Mouse (Mus musculus) neural tube, embryonic 12.5 days (tissue): ENCODE measurements at regions not wholly inside any gene's neighbourhood (a gene's known extent, or its start where the extent isn't known, plus 50 kb on each side); places are given as distances from the start of the nearest gene placed in this dataset.

Experiments used
- ATAC-seq: fragments of 200-750 bp; cut with Nextera tagmentation; 2 replicates; pipeline ENCODE4 v1.8.0; 2017; ENCODE audit warnings: low read depth, mild to moderate bottlenecking, moderate TSS enrichment, moderate library complexity; ENCODE audit not compliant: low FRiP score
- H3K27ac ChIP-seq: fragments of 300-500 bp; sonication (generic); 2 replicates; pipeline ENCODE4 v1.5.1; 2016
- H3K27me3 ChIP-seq: fragments of 300-500 bp; sonication (generic); replicated peaks from 2 replicates; pipeline ENCODE4 v1.6.1; 2016; ENCODE audit warnings: mild to moderate bottlenecking
- H3K36me3 ChIP-seq: fragments of 300-500 bp; sonication (generic); 2 replicates; pipeline ENCODE4 v1.6.1; 2016; ENCODE audit warnings: mild to moderate bottlenecking
- H3K4me1 ChIP-seq: fragments of 300-500 bp; sonication (generic); 2 replicates; pipeline ENCODE4 v1.6.1; 2016
- H3K4me2 ChIP-seq: fragments of 300-500 bp; sonication (generic); replicated peaks from 2 replicates; pipeline ENCODE4 v1.6.1; 2016; ENCODE audit warnings: mild to moderate bottlenecking
- H3K4me3 ChIP-seq: fragments of 300-500 bp; sonication (generic); 2 replicates; pipeline ENCODE4 v1.5.1; 2016
- H3K9ac ChIP-seq: fragments of 300-500 bp; sonication (generic); 2 replicates; pipeline ENCODE4 v1.6.1; 2016; ENCODE audit warnings: mild to moderate bottlenecking
- H3K9me3 ChIP-seq: fragments of 300-500 bp; sonication (generic); 2 replicates; pipeline ENCODE4 v1.6.1; 2016; ENCODE audit warnings: mild to moderate bottlenecking
- WGBS: fragments of 180-500 bp; shearing (Covaris S2); methylation state at CpG from one replicate; pipeline ENCODE4 v1.1.7; 2016; 5-methylcytosine and 5-hydroxymethylcytosine counted together

- no peaks in the 10 kb centered on the region for H3K27me3 ChIP-seq
- H3K4me3 ChIP-seq: no peak overlapping the region
- no peaks in the 10 kb centered on the region for H3K4me1 ChIP-seq
- no peak for ATAC-seq
- no peak overlapping the region for H3K27ac ChIP-seq
- H3K9me3 ChIP-seq: no peaks in the 10 kb centered on the region
- H3K9ac ChIP-seq: no peak overlapping the region
- no peak overlapping the region for H3K4me2 ChIP-seq
- WGBS: 83% methylated on average over 3 of the region's 3 CpGs
- H3K36me3 ChIP-seq: no peaks in the 10 kb centered on the region
Observed at GRCm38 (mm10) chr9:113413851-113414250, 294.2 kb downstream of the Pdcd6ip start.

GRCm38 (mm10) chr9:113411638-113412037 lies 296.4 kb downstream of the Pdcd6ip start:
- WGBS: 88% methylated on average over 4 of the region's 4 CpGs
- no peaks in the 10 kb centered on the region for H3K27me3 ChIP-seq
- no peak for ATAC-seq
- no peaks in the 10 kb centered on the region for H3K9me3 ChIP-seq
- no peak overlapping the region for H3K9ac ChIP-seq
- no peaks in the 10 kb centered on the region for H3K4me1 ChIP-seq
- no peak overlapping the region for H3K27ac ChIP-seq
- H3K4me2 ChIP-seq: no peak overlapping the region
- H3K4me3 ChIP-seq: no peak overlapping the region
- no peaks in the 10 kb centered on the region for H3K36me3 ChIP-seq

DNA sequence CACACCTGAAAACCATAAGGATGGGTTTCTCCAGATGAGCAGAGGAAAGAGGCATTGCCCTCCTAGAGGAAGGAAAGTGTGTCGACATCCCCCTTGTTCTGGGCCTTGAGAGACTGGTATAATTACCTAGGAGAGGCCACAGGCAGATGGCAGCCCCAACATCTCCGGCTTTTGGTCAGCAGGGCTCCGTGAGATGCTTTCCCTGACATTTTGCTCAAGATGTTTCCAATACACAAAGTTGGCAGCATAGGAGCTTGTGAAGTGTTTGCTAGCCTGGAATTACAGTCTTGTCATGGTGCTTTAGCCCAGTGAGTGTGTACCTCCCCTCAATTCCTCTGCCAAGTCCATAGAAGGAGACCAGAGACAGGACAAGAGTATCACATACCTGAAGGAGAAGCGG lies 299.5 kb downstream of the Pdcd6ip start:
- Histone ChIP-seq H3K9me3 (no peaks in the 10 kb centered on the region), H3K27me3 (no peaks in the 10 kb centered on the region), H3K4me2 (no peak overlapping the region), H3K9ac (no peak overlapping the region), H3K4me3 (no peak overlapping the region), H3K36me3 (no peaks in the 10 kb centered on the region), H3K4me1 (no peaks in the 10 kb centered on the region), H3K27ac (no peak overlapping the region)
- WGBS: 85% methylated on average over 4 of the region's 4 CpGs
- no peak for ATAC-seq

GRCm38 (mm10) chr9:113394320-113394719 lies 313.7 kb downstream of the Pdcd6ip start:
- no peak overlapping the region for H3K4me2 ChIP-seq

GRCm38 (mm10) chr9:113387356-113387755 lies 320.7 kb downstream of the Pdcd6ip start:
- Histone ChIP-seq H3K4me1 (no peaks in the 10 kb centered on the region), H3K36me3 (no peaks in the 10 kb centered on the region), H3K4me3 (no peak overlapping the region), H3K4me2 (no peak overlapping the region), H3K27me3 (no peaks in the 10 kb centered on the region), H3K9ac (no peak overlapping the region), H3K27ac (no peak overlapping the region), H3K9me3 (no peaks in the 10 kb centered on the region)
- ATAC-seq: no peak
- 82% methylated on average over 12 of the region's 12 CpGs for WGBS

More at GRCm38 (mm10) chr9:113394320-113394719, 313.7 kb downstream of the Pdcd6ip start:
- Histone ChIP-seq H3K4me1 (no peaks in the 10 kb centered on the region), H3K27ac (no peak overlapping the region), H3K27me3 (no peaks in the 10 kb centered on the region), H3K4me3 (no peak overlapping the region), H3K36me3 (no peaks in the 10 kb centered on the region), H3K9me3 (no peaks in the 10 kb centered on the region), H3K9ac (no peak overlapping the region)
- no peak for ATAC-seq
- WGBS: 86% methylated on average over 3 of the region's 3 CpGs

DNA sequence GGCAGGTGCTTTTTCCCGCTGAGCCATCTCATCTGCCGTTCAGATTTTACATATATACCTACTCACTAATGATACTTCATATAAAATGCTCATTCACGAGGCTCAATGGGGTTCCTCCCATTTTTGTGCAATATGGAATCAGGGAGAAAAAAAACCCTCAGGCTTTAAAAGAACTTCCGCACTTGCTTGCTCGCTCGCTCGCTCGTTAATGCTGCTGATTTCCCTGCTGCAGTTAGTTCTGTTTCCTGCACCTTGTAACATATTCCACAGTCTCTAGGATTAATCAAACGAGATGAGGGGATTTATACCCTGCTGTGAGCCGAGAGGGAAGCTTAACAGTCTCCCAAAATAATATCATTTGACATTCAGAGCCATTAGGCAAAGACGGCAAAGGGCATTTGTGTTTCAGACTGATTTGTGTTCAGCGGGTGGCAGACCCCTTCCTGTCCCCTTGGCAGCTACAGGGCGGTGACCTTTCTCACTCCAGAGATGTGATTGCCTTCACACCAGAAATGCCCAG lies 326.4 kb downstream of the Pdcd6ip start:
- Histone ChIP-seq H3K36me3 (no peaks in the 10 kb centered on the region), H3K9ac (no peak overlapping the region), H3K4me1 (peaks cover 11% of the 10 kb centered on the region; the same call in 1 of the 2 replicates), H3K4me2 (peak overlapping the region; percentile 34; the same call in 1 of the 2 replicates), H3K4me3 (no peak overlapping the region), H3K27ac (no peak overlapping the region), H3K9me3 (no peaks in the 10 kb centered on the region), H3K27me3 (no peaks in the 10 kb centered on the region)
- no peak for ATAC-seq
- WGBS: 36% methylated on average over 13 of the region's 13 CpGs

DNA sequence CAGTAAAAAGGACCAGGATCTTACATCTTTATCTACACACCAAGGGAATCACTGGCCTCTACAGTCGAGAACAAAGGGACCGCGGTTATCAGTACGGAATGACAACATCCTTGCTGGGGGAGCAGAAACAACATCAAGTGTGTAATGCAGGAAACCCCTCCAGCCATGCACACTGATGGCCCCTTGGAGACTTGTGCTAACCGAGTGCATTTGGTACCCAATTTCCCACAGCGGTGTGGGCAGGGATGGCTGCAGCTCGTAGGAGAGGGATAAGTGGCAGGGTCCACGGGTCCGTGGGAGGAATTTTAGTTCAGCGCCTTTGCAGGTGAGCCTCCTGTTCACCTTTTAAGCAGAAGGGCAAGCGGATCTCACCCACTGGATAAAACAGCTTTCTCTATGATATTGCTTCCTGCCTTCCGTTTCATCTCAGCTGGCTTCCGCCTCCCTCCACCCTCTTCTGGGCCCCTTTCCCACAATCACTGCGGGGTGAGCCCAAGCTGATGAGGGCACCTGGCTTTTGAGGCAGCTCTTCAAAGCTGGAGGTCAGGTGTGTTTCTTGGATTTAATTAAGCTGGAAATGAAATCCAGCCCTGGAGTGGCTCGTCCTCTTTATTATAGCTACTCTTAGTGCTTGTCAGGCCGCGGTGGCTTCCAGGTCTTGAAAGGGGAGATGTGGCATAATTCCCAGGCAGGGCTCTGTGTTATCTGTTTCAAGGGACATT lies 327.5 kb downstream of the Pdcd6ip start:
- no peaks in the 10 kb centered on the region for H3K36me3 ChIP-seq
- peaks cover 11% of the 10 kb centered on the region; the same call in 1 of the 2 replicates for H3K4me1 ChIP-seq
- H3K9ac ChIP-seq: no peak overlapping the region
- H3K4me3 ChIP-seq: no peak overlapping the region
- H3K4me2 ChIP-seq: 0 out of 2 replicates have a peak overlapping the region, but pooled peaks have one; percentile 20
- H3K27ac ChIP-seq: no peak overlapping the region
- H3K9me3 ChIP-seq: no peaks in the 10 kb centered on the region
- H3K27me3 ChIP-seq: no peaks in the 10 kb centered on the region
- 52% methylated on average over 17 of the region's 17 CpGs for WGBS
- ATAC-seq: peak; percentile 53

- Histone ChIP-seq H3K4me2 (no peak overlapping the region), H3K27me3 (no peaks in the 10 kb centered on the region), H3K27ac (no peak overlapping the region), H3K4me1 (peaks cover 11% of the 10 kb centered on the region; the same call in 1 of the 2 replicates), H3K36me3 (no peaks in the 10 kb centered on the region), H3K9me3 (no peaks in the 10 kb centered on the region), H3K4me3 (no peak overlapping the region), H3K9ac (no peak overlapping the region)
- 87% methylated on average over 2 of the region's 2 CpGs for WGBS
- no peak for ATAC-seq
Observed at GRCm38 (mm10) chr9:113378525-113378924, 329.5 kb downstream of the Pdcd6ip start.

GRCm38 (mm10) chr9:113371718-113372306 lies 336.2 kb downstream of the Pdcd6ip start:
- no peak for ATAC-seq
- H3K27me3 ChIP-seq: no peaks in the 10 kb centered on the region
- H3K4me2 ChIP-seq: no peak overlapping the region
- no peak overlapping the region for H3K27ac ChIP-seq
- no peaks in the 10 kb centered on the region for H3K9me3 ChIP-seq
- H3K9ac ChIP-seq: no peak overlapping the region
- H3K4me3 ChIP-seq: no peak overlapping the region
- no peaks in the 10 kb centered on the region for H3K36me3 ChIP-seq
- WGBS: 87% methylated on average over 7 of the region's 7 CpGs
- H3K4me1 ChIP-seq: no peaks in the 10 kb centered on the region

DNA sequence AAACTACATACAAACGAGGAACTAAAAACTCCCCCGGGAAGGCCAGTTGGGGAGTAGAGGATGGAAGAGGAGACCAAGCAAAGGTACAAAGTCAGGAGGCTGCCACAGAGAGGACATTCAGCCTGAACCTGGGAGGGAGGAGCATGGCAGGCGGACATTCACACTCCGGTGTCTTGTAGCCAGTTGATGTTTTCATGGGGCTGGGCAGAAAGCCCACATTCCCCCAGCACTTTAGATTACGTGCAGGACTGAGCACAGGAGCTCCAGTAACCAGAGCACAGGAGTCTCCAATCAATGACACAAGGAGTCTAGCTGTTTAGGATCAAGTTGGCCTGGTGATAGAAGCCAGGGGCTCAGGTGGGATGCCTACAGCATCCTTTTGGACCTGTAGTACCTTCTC lies 360.1 kb downstream of the Pdcd6ip start:
- Histone ChIP-seq H3K4me1 (no peaks in the 10 kb centered on the region), H3K36me3 (no peaks in the 10 kb centered on the region), H3K9ac (no peak overlapping the region), H3K4me3 (no peak overlapping the region), H3K4me2 (no peak overlapping the region), H3K9me3 (no peaks in the 10 kb centered on the region), H3K27ac (no peak overlapping the region), H3K27me3 (no peaks in the 10 kb centered on the region)
- WGBS: 88% methylated on average over 5 of the region's 5 CpGs
- no peak for ATAC-seq

- H3K27me3 ChIP-seq: no peaks in the 10 kb centered on the region
- no peak overlapping the region for H3K27ac ChIP-seq
- no peak overlapping the region for H3K4me3 ChIP-seq
- no peaks in the 10 kb centered on the region for H3K9me3 ChIP-seq
- H3K36me3 ChIP-seq: no peaks in the 10 kb centered on the region
- WGBS: 71% methylated on average over 13 of the region's 13 CpGs
- H3K4me1 ChIP-seq: no peaks in the 10 kb centered on the region; the same call in 1 of the 2 replicates
- H3K4me2 ChIP-seq: no peak overlapping the region
- ATAC-seq: no peak
- no peak overlapping the region for H3K9ac ChIP-seq
Observed at GRCm38 (mm10) chr9:113346531-113346930, 361.5 kb downstream of the Pdcd6ip start.

- Histone ChIP-seq H3K4me3 (no peak overlapping the region), H3K36me3 (no peaks in the 10 kb centered on the region), H3K9ac (no peak overlapping the region), H3K9me3 (no peaks in the 10 kb centered on the region), H3K4me2 (no peak overlapping the region), H3K27me3 (no peaks in the 10 kb centered on the region), H3K4me1 (no peaks in the 10 kb centered on the region; the same call in 1 of the 2 replicates), H3K27ac (no peak overlapping the region)
- ATAC-seq: no peak
- WGBS: 79% methylated on average over 7 of the region's 7 CpGs
Observed at GRCm38 (mm10) chr9:113342131-113342530, 365.9 kb downstream of the Pdcd6ip start.
